Mouse (Mus musculus): ENCODE measurements around the gene Henmt1.

Henmt1 gene

GRCm38 (mm10) chr3:108940001-108940633 is 444 bp downstream of the Henmt1 start, which contains the start of gene Gm9857:
Gm9857 (minus strand) TSS chr3:108940445.
- no peak for DNase-seq (ENCODE audit: low spot score)

- DNase-seq (ENCODE audit: low spot score): no peak
These were observed 1.3 kb downstream of the Henmt1 start for GRCm38 (mm10) chr3:108940996-108941395.

- DNase-seq (ENCODE audit: low spot score): no peak
These were observed 18.3 kb downstream of the Henmt1 start for GRCm38 (mm10) chr3:108957976-108958375.

GRCm38 (mm10) chr3:108959680-108960295 is 20.1 kb downstream of the Henmt1 start:
- no peak for DNase-seq (ENCODE audit: low spot score)

- no peak for DNase-seq (ENCODE audit: low spot score)
These were observed 21.6 kb downstream of the Henmt1 start for GRCm38 (mm10) chr3:108961226-108961625.

GRCm38 (mm10) chr3:108961655-108962054 is 22.0 kb downstream of the Henmt1 start:
- DNase-seq (ENCODE audit: low spot score): no peak

- DNase-seq (ENCODE audit: low spot score): no peak
These were observed 23.6 kb downstream of the Henmt1 start for GRCm38 (mm10) chr3:108963278-108963677.

GRCm38 (mm10) chr3:108963776-108964175 is 24.1 kb downstream of the Henmt1 start:
- no peak for DNase-seq (ENCODE audit: low spot score)

- DNase-seq (ENCODE audit: low spot score): no peak
These were observed 24.8 kb downstream of the Henmt1 start for GRCm38 (mm10) chr3:108964361-108965044.

GRCm38 (mm10) chr3:108966051-108966450 is 26.4 kb downstream of the Henmt1 start:
- no peak for DNase-seq (ENCODE audit: low spot score)

GRCm38 (mm10) chr3:108973980-108974660 is 34.4 kb downstream of the Henmt1 start:
- no peak for DNase-seq (ENCODE audit: low spot score)

GRCm38 (mm10) chr3:108974920-108975485 is 35.3 kb downstream of the Henmt1 start:
- DNase-seq (ENCODE audit: low spot score): peak; percentile 19

GRCm38 (mm10) chr3:108977340-108978030 is 37.8 kb downstream of the Henmt1 start:
- no peak for DNase-seq (ENCODE audit: low spot score)

GRCm38 (mm10) chr3:108981946-108982345 is 42.3 kb downstream of the Henmt1 start:
- no peak for DNase-seq (ENCODE audit: low spot score)

- no peak for DNase-seq (ENCODE audit: low spot score)
These were observed 44.3 kb downstream of the Henmt1 start for GRCm38 (mm10) chr3:108983989-108984388.

GRCm38 (mm10) chr3:108986534-108986933 is 46.9 kb downstream of the Henmt1 start:
- DNase-seq (ENCODE audit: low spot score): no peak

- DNase-seq (ENCODE audit: low spot score): no peak
These were observed 47.5 kb downstream of the Henmt1 start for GRCm38 (mm10) chr3:108987009-108987659.

GRCm38 (mm10) chr3:108989971-108990548 is 50.4 kb downstream of the Henmt1 start:
- no peak for DNase-seq (ENCODE audit: low spot score)

GRCm38 (mm10) chr3:108994477-108994876 is 54.8 kb downstream of the Henmt1 start:
- no peak for DNase-seq (ENCODE audit: low spot score)

GRCm38 (mm10) chr3:108995379-108995778 is 55.7 kb downstream of the Henmt1 start:
- no peak for DNase-seq (ENCODE audit: low spot score)

- DNase-seq (ENCODE audit: low spot score): no peak
These were observed 57.6 kb downstream of the Henmt1 start for GRCm38 (mm10) chr3:108997284-108997683.

Measured in ovary, postnatal 36 days (tissue).